In genomic region chr9:98228907-98229306, GRCm38 (mm10) we compare ENCODE assay signal across 32 mouse cellular contexts. TPM values are rescaled to one million over a fixed set of nuclear protein-coding genes. Genes with fewer than 3 reads are reported as not detected.
DNase-seq lines count a peak whose midpoint lies in the region; ATAC-seq and TF ChIP-seq lines count a peak whose summit lies in the region.
"Had no signal": no experiment of that assay in that cellular context is flagged by ENCODE, and none has a peak within 500 bp of the region (broad histone marks: within the 10 kb centered on the region; RNA-seq: fewer than 3 reads in every experiment).

No protein-coding gene starts in this region.

- TF ChIP-seq POLR2A in limb, embryonic 14.5 days (IDR thresholded peaks at IDR 0.05; ENCODE audit: borderline replicate concordance, extremely low read depth, insufficient read depth, insufficient read length) = no peak

- no peak overlapping the region for H3K27ac ChIP-seq in hindbrain, embryonic 10.5 days
- H3K27ac ChIP-seq in hindbrain, embryonic 14.5 days = no peak overlapping the region
- H3K27ac ChIP-seq in midbrain, embryonic 11.5 days (ENCODE audit: low read depth, low read length) = no peak overlapping the region
- H3K27ac ChIP-seq in midbrain, embryonic 15.5 days = no peak overlapping the region
- H3K27ac ChIP-seq in limb, embryonic 14.5 days (replicated peaks; ENCODE audit: low read depth, low read length) = no peak overlapping the region
- H3K27ac ChIP-seq: embryonic facial prominence, embryonic 13.5 days; forebrain, embryonic 12.5 days; heart, adult 2 months; heart, embryonic 13.5 days; kidney, embryonic 15.5 days; liver, embryonic 14.5 days; neural tube, embryonic 12.5 days; stomach, embryonic 15.5 days had no signal

- intact Hi-C loops in gastrocnemius, postnatal 36 days (cut with DNase I) = no loop called here

- H3K9me3 ChIP-seq in hindbrain, embryonic 10.5 days = no peaks in the 10 kb centered on the region
- no peaks in the 10 kb centered on the region for H3K9me3 ChIP-seq in hindbrain, embryonic 14.5 days (ENCODE audit: control insufficient read depth, low read length)
- no peaks in the 10 kb centered on the region for H3K9me3 ChIP-seq in midbrain, embryonic 11.5 days (ENCODE audit: control insufficient read depth, low read length)
- H3K9me3 ChIP-seq in midbrain, embryonic 15.5 days = no peaks in the 10 kb centered on the region
- H3K9me3 ChIP-seq in limb, embryonic 14.5 days (ENCODE audit: control insufficient read depth, low read length) = no peaks in the 10 kb centered on the region
- H3K9me3 ChIP-seq: embryonic facial prominence, embryonic 13.5 days; forebrain, embryonic 12.5 days; heart, embryonic 13.5 days; kidney, embryonic 15.5 days; neural tube, embryonic 12.5 days; stomach, embryonic 15.5 days had no signal

- H3K27me3 ChIP-seq in hindbrain, embryonic 10.5 days (ENCODE audit: insufficient read depth, poor library complexity, severe bottlenecking) = no peaks in the 10 kb centered on the region
- no peaks in the 10 kb centered on the region for H3K27me3 ChIP-seq in hindbrain, embryonic 14.5 days (ENCODE audit: control insufficient read depth, insufficient read depth, low read length)
- H3K27me3 ChIP-seq in midbrain, embryonic 11.5 days (ENCODE audit: control insufficient read depth, insufficient read depth, low read length) = no peaks in the 10 kb centered on the region
- no peaks in the 10 kb centered on the region for H3K27me3 ChIP-seq in midbrain, embryonic 15.5 days (replicated peaks)
- H3K27me3 ChIP-seq in limb, embryonic 14.5 days (ENCODE audit: control insufficient read depth, insufficient read depth, low read length) = no peaks in the 10 kb centered on the region
- H3K27me3 ChIP-seq: CH12.LX; embryonic facial prominence, embryonic 13.5 days; forebrain, embryonic 12.5 days; heart, embryonic 13.5 days; kidney, embryonic 15.5 days; neural tube, embryonic 12.5 days; stomach, embryonic 15.5 days had no signal

- H3K4me2 ChIP-seq in hindbrain, embryonic 14.5 days (replicated peaks) = no peak overlapping the region
- H3K4me2 ChIP-seq in midbrain, embryonic 11.5 days = no peak overlapping the region
- H3K4me2 ChIP-seq in midbrain, embryonic 15.5 days = no peak overlapping the region
- H3K4me2 ChIP-seq in limb, embryonic 14.5 days (replicated peaks; ENCODE audit: low read depth, low read length, severe bottlenecking) = no peak overlapping the region
- H3K4me2 ChIP-seq: embryonic facial prominence, embryonic 13.5 days; forebrain, embryonic 12.5 days; heart, embryonic 13.5 days; kidney, embryonic 15.5 days; neural tube, embryonic 12.5 days; stomach, embryonic 15.5 days had no signal

- no peaks in the 10 kb centered on the region for H3K36me3 ChIP-seq in hindbrain, embryonic 10.5 days
- no peaks in the 10 kb centered on the region for H3K36me3 ChIP-seq in hindbrain, embryonic 14.5 days (replicated peaks; ENCODE audit: control insufficient read depth, insufficient read depth)
- H3K36me3 ChIP-seq in midbrain, embryonic 11.5 days (ENCODE audit: control insufficient read depth, insufficient read depth, low read length) = no peaks in the 10 kb centered on the region
- H3K36me3 ChIP-seq in midbrain, embryonic 15.5 days (replicated peaks) = no peaks in the 10 kb centered on the region
- H3K36me3 ChIP-seq in limb, embryonic 14.5 days (ENCODE audit: control insufficient read depth, insufficient read depth, low read length) = no peaks in the 10 kb centered on the region
- H3K36me3 ChIP-seq: embryonic facial prominence, embryonic 13.5 days; forebrain, embryonic 12.5 days; heart, embryonic 13.5 days; kidney, embryonic 15.5 days; neural tube, embryonic 12.5 days; stomach, embryonic 15.5 days had no signal

- DNase-seq in embryo, embryonic 11 days = peak; percentile 12
- no peak for DNase-seq in embryo, embryonic 10 days (ENCODE audit: low spot score)
- DNase-seq in hindbrain, embryonic 10.5 days (ENCODE audit: low spot score) = peak; percentile 33
- no peak for DNase-seq in hindbrain, embryonic 14.5 days (ENCODE audit: low spot score)
- DNase-seq in midbrain, embryonic 11.5 days (ENCODE audit: low spot score, missing footprints) = no peak
- no peak for DNase-seq in limb, embryonic 14.5 days (ENCODE audit: low spot score)
- no peak for DNase-seq in gastrocnemius, postnatal 36 days
- DNase-seq: adrenal gland, adult 2 months; adrenal gland, postnatal 36 days; cerebellum, adult 2 months; cerebellum, postnatal 25 days; gastrocnemius, postnatal 25 days; heart, adult 2 months; heart, postnatal 10 days; kidney, adult 18-20 months; kidney, postnatal 25 days; liver; lung, adult 2 months; lung, postnatal 10 days; right cerebral cortex, postnatal 14 days had no signal

- H3K9ac ChIP-seq in hindbrain, embryonic 14.5 days = no peak overlapping the region
- no peak overlapping the region for H3K9ac ChIP-seq in midbrain, embryonic 11.5 days (ENCODE audit: low read length)
- H3K9ac ChIP-seq in midbrain, embryonic 15.5 days = no peak overlapping the region
- no peak overlapping the region for H3K9ac ChIP-seq in limb, embryonic 14.5 days (ENCODE audit: low read depth, low read length, severe bottlenecking)
- H3K9ac ChIP-seq: embryonic facial prominence, embryonic 13.5 days; forebrain, embryonic 12.5 days; heart, embryonic 13.5 days; kidney, embryonic 15.5 days; liver, embryonic 14.5 days; neural tube, embryonic 12.5 days; stomach, embryonic 15.5 days had no signal

- no peak for ATAC-seq in hindbrain, embryonic 14.5 days (ENCODE audit: low FRiP score)
- ATAC-seq in midbrain, embryonic 11.5 days (ENCODE audit: low FRiP score) = peak; percentile 44; the same call in 1 of the 2 replicates
- no peak for ATAC-seq in midbrain, embryonic 15.5 days (replicated peaks)
- ATAC-seq in limb, embryonic 14.5 days (ENCODE audit: low FRiP score, low read depth) = peak; percentile 44; the same call in 1 of the 2 replicates
- ATAC-seq: activated CD4-positive, CD25-positive, alpha-beta regulatory T cell, adult 4 months had no signal

- WGBS in hindbrain, embryonic 10.5 days = 72% methylated on average over 7 of the region's 7 CpGs
- WGBS in hindbrain, embryonic 14.5 days = 39% methylated on average over 7 of the region's 7 CpGs
- 83% methylated on average over 7 of the region's 7 CpGs for WGBS in midbrain, embryonic 11.5 days
- 65% methylated on average over 7 of the region's 7 CpGs for WGBS in midbrain, embryonic 15.5 days
- WGBS in limb, embryonic 14.5 days = 76% methylated on average over 7 of the region's 7 CpGs

- H3K4me3 ChIP-seq in hindbrain, embryonic 10.5 days = no peak overlapping the region
- H3K4me3 ChIP-seq in hindbrain, embryonic 14.5 days (replicated peaks; ENCODE audit: low read length) = no peak overlapping the region
- no peak overlapping the region for H3K4me3 ChIP-seq in midbrain, embryonic 11.5 days (ENCODE audit: low read depth, low read length)
- H3K4me3 ChIP-seq in midbrain, embryonic 15.5 days = no peak overlapping the region
- no peak overlapping the region for H3K4me3 ChIP-seq in limb, embryonic 14.5 days (replicated peaks; ENCODE audit: low read length)
- H3K4me3 ChIP-seq: embryonic facial prominence, embryonic 13.5 days; erythroblast, embryonic 14.5 days; forebrain, embryonic 12.5 days; heart, adult 2 months; heart, embryonic 13.5 days; kidney, embryonic 15.5 days; myocyte; neural tube, embryonic 12.5 days; stomach, embryonic 15.5 days had no signal

- H3K4me1 ChIP-seq in hindbrain, embryonic 10.5 days (replicated peaks) = 0 out of 2 replicates have a peak, but pooled peaks cover 2% of the 10 kb centered on the region
- no peaks in the 10 kb centered on the region for H3K4me1 ChIP-seq in hindbrain, embryonic 14.5 days (replicated peaks; ENCODE audit: control insufficient read depth, insufficient read depth, low read length)
- H3K4me1 ChIP-seq in midbrain, embryonic 11.5 days (ENCODE audit: control insufficient read depth, insufficient read depth, low read length) = no peaks in the 10 kb centered on the region
- H3K4me1 ChIP-seq in midbrain, embryonic 15.5 days = no peaks in the 10 kb centered on the region
- H3K4me1 ChIP-seq in limb, embryonic 14.5 days (ENCODE audit: control insufficient read depth, insufficient read depth, low read length) = no peaks in the 10 kb centered on the region
- H3K4me1 ChIP-seq: embryonic facial prominence, embryonic 13.5 days; heart, embryonic 13.5 days; kidney, embryonic 15.5 days; neural tube, embryonic 12.5 days; stomach, embryonic 15.5 days had no signal

RNA-seq across cellular contexts. Expression of gene Nmnat3, which starts 58.3 kb away (rescaled TPM):
- 2.0 and 2.3 TPM in 2 replicates for polyA plus RNA-seq in hindbrain, embryonic 10.5 days (2016; fragmentation: Nextera tagmentation; extraction: Ambion mirVana)
- 1.6 and 1.7 TPM in 2 replicates for polyA plus RNA-seq in hindbrain, embryonic 14.5 days (2014; fragmentation: Nextera tagmentation; extraction: Ambion mirVana)
- polyA plus RNA-seq in midbrain, embryonic 11.5 days (2014; fragmentation: Nextera tagmentation; extraction: Ambion mirVana) = 2.3 and 3.2 TPM in 2 replicates
- polyA plus RNA-seq in midbrain, embryonic 15.5 days (2015; fragmentation: Nextera tagmentation; extraction: Ambion mirVana) = 0.84 and 1.5 TPM in 2 replicates
- 3.5 and 3.9 TPM in 2 replicates for polyA plus RNA-seq in limb, embryonic 14.5 days (2012; rRNA removed)
- polyA plus RNA-seq in limb, embryonic 14.5 days (2014; fragmentation: Nextera tagmentation; extraction: Ambion mirVana) = 5.9 and 7.1 TPM in 2 replicates
- total RNA-seq in gastrocnemius, postnatal 36 days (2021) = 10 to 100 TPM; 11.5 to 11.7 TPM

Comparison
In these comparisons a context has a peak if more than half of its experiments do, and no peak if none do; other contexts are left out.
1. DNase-seq: peak in embryo, embryonic 11 days (single experiment) and hindbrain, embryonic 10.5 days (single experiment); none in embryo, embryonic 10 days (single experiment), hindbrain, embryonic 14.5 days (single experiment), midbrain, embryonic 11.5 days (single experiment), limb, embryonic 14.5 days (single experiment) and gastrocnemius, postnatal 36 days (0 of 2).
2. ATAC-seq: peak in midbrain, embryonic 11.5 days (single experiment) and limb, embryonic 14.5 days (single experiment); none in hindbrain, embryonic 14.5 days (single experiment) and midbrain, embryonic 15.5 days (single experiment).